Mouse (Mus musculus): ENCODE data around the gene Dhtkd1. TPM values are rescaled to one million over a fixed set of nuclear protein-coding genes. Genes with fewer than 3 reads are reported as not detected.
A peak's percentile ranks its signal among the peaks of the same experiment; 100 is the strongest.
"Not testable (repeated sequence)": the region's sequence is repeated elsewhere in the genome, so short reads cannot be mapped to it uniquely, and the experiment has no call there.

Gene Dhtkd1
- 1 to 10 TPM; 1.8 to 2.1 TPM for total RNA-seq (2021)
- long read RNA-seq, experiment 1, partial matches to known transcripts: 0 of 2 reads
- long read RNA-seq, experiment 1, other reads (novel, unspliced or antisense): 2 of 2 reads
- long read RNA-seq, experiment 2: 0 reads

- DNase-seq (ENCODE audit: low spot score in 2 of 2): peak; percentile 19 to 50
Measured at GRCm38 (mm10) chr2:5942416-5943032, at the start of gene Dhtkd1. Gene Dhtkd1, minus strand, starts transcription at chr2:5942792.

GRCm38 (mm10) chr2:5977532-5977931 lies 34.9 kb upstream of the Dhtkd1 start:
- DNase-seq (ENCODE audit: low spot score in 2 of 2): no peak

- DNase-seq (ENCODE audit: low spot score in 2 of 2): not testable (repeated sequence)
Measured at GRCm38 (mm10) chr2:5970629-5971028, 28.0 kb upstream of the Dhtkd1 start.

- DNase-seq (ENCODE audit: low spot score in 2 of 2): no peak
Measured at GRCm38 (mm10) chr2:5965972-5966371, 23.4 kb upstream of the Dhtkd1 start.

- not testable (repeated sequence) for DNase-seq (ENCODE audit: low spot score in 2 of 2)
Measured at GRCm38 (mm10) chr2:5963729-5964128, 21.1 kb upstream of the Dhtkd1 start.

- no peak for DNase-seq (ENCODE audit: low spot score in 2 of 2)
Measured at GRCm38 (mm10) chr2:5962265-5962664, 19.7 kb upstream of the Dhtkd1 start.

- DNase-seq (ENCODE audit: low spot score in 2 of 2): peak; percentile 20 to 35
Measured at GRCm38 (mm10) chr2:5957705-5958104, 15.1 kb upstream of the Dhtkd1 start.

GRCm38 (mm10) chr2:5951621-5952211 lies 9.1 kb upstream of the Dhtkd1 start:
- peak; percentile 51 to 58 for DNase-seq (ENCODE audit: low spot score in 2 of 2)

GRCm38 (mm10) chr2:5950766-5951595 lies 8.4 kb upstream of the Dhtkd1 start, which contains the start of gene Upf2:
Gene Upf2, plus strand, starts transcription at chr2:5951469.
- peak; percentile 92 to 97 for DNase-seq (ENCODE audit: low spot score in 2 of 2)

- no peak for DNase-seq (ENCODE audit: low spot score in 2 of 2)
Measured at GRCm38 (mm10) chr2:5950305-5950704, 7.7 kb upstream of the Dhtkd1 start.

- DNase-seq (ENCODE audit: low spot score in 2 of 2): not testable (repeated sequence)
Measured at GRCm38 (mm10) chr2:5949821-5950220, 7.2 kb upstream of the Dhtkd1 start.

GRCm38 (mm10) chr2:5948964-5949363 lies 6.4 kb upstream of the Dhtkd1 start:
- DNase-seq (ENCODE audit: low spot score in 2 of 2): no peak

GRCm38 (mm10) chr2:5946876-5947275 lies 4.3 kb upstream of the Dhtkd1 start:
- no peak for DNase-seq (ENCODE audit: low spot score in 2 of 2)

GRCm38 (mm10) chr2:5945629-5946028 lies 3.0 kb upstream of the Dhtkd1 start:
- no peak for DNase-seq (ENCODE audit: low spot score in 2 of 2)

GRCm38 (mm10) chr2:5943071-5943470 lies 479 bp upstream of the Dhtkd1 start:
- DNase-seq (ENCODE audit: low spot score in 2 of 2): no peak

GRCm38 (mm10) chr2:5941861-5942415 lies 654 bp downstream of the Dhtkd1 start:
- no peak for DNase-seq (ENCODE audit: low spot score in 2 of 2)

GRCm38 (mm10) chr2:5940936-5941335 lies 1.7 kb downstream of the Dhtkd1 start:
- no peak for DNase-seq (ENCODE audit: low spot score in 2 of 2)

- no peak for DNase-seq (ENCODE audit: low spot score in 2 of 2)
Measured at GRCm38 (mm10) chr2:5939911-5940310, 2.7 kb downstream of the Dhtkd1 start.

- no peak for DNase-seq (ENCODE audit: low spot score in 2 of 2)
Measured at GRCm38 (mm10) chr2:5939319-5939718, 3.3 kb downstream of the Dhtkd1 start.

GRCm38 (mm10) chr2:5936550-5936949 lies 6.0 kb downstream of the Dhtkd1 start:
- no peak for DNase-seq (ENCODE audit: low spot score in 2 of 2)

GRCm38 (mm10) chr2:5936068-5936467 lies 6.5 kb downstream of the Dhtkd1 start:
- no peak for DNase-seq (ENCODE audit: low spot score in 2 of 2)
